Mouse (Mus musculus) kidney, postnatal 10 days (tissue): ENCODE measurements at regions not wholly inside any gene's neighbourhood (a gene's known extent, or its start where the extent isn't known, plus 50 kb on each side); places are given as distances from the start of the nearest gene placed in this dataset.

ENCODE experiments used
- DNase-seq: peaks from one replicate; pipeline ENCODE4 v3.0.0; 2021; ENCODE audit warnings: mixed read lengths

- peak; percentile 65 for DNase-seq
These were observed 318.3 kb upstream of the Gm5148 start for GRCm38 (mm10) chr3:38042614-38043013.

- no peak for DNase-seq
These were observed 311.8 kb upstream of the Gm5148 start for GRCm38 (mm10) chr3:38036131-38036530.

GRCm38 (mm10) chr3:38034138-38034537, 309.8 kb upstream of the Gm5148 start:
- DNase-seq, result no peak

- DNase-seq, result no peak
These were observed 290.5 kb upstream of the Gm5148 start for GRCm38 (mm10) chr3:38014768-38015167.

- no peak for DNase-seq
These were observed 284.9 kb upstream of the Gm5148 start for GRCm38 (mm10) chr3:38009168-38009567.

GRCm38 (mm10) chr3:38008321-38008720, 284.0 kb upstream of the Gm5148 start:
- DNase-seq, result no peak

GRCm38 (mm10) chr3:38007626-38008025, 283.3 kb upstream of the Gm5148 start:
- DNase-seq, result no peak

- no peak for DNase-seq
These were observed 278.0 kb upstream of the Gm5148 start for GRCm38 (mm10) chr3:38002275-38002674.

GRCm38 (mm10) chr3:37999779-38000178, 275.5 kb upstream of the Gm5148 start:
- DNase-seq, result no peak

- DNase-seq, result no peak
These were observed 273.7 kb upstream of the Gm5148 start for GRCm38 (mm10) chr3:37997998-37998397.

GRCm38 (mm10) chr3:37989992-37990391, 265.7 kb upstream of the Gm5148 start:
- no peak for DNase-seq

GRCm38 (mm10) chr3:37987775-37988505, 263.6 kb upstream of the Gm5148 start:
- no peak for DNase-seq

- DNase-seq, result no peak
These were observed 262.9 kb upstream of the Gm5148 start for GRCm38 (mm10) chr3:37987007-37987774.

GRCm38 (mm10) chr3:37984706-37985105, 260.4 kb upstream of the Gm5148 start:
- DNase-seq, result no peak

GRCm38 (mm10) chr3:37981481-37982180, 257.3 kb upstream of the Gm5148 start:
- DNase-seq, result no peak

GRCm38 (mm10) chr3:37979871-37980270, 255.6 kb upstream of the Gm5148 start:
- peak; percentile 46 for DNase-seq

GRCm38 (mm10) chr3:37978481-37978880, 254.2 kb upstream of the Gm5148 start:
- peak; percentile 78 for DNase-seq

GRCm38 (mm10) chr3:37977453-37977852, 253.2 kb upstream of the Gm5148 start:
- no peak for DNase-seq

GRCm38 (mm10) chr3:37976566-37976965, 252.3 kb upstream of the Gm5148 start:
- DNase-seq, result peak; percentile 82

GRCm38 (mm10) chr3:37975194-37975756, 251.0 kb upstream of the Gm5148 start:
- DNase-seq, result peak; percentile 36

- no peak for DNase-seq
These were observed 248.6 kb upstream of the Gm5148 start for GRCm38 (mm10) chr3:37972931-37973330.

- no peak for DNase-seq
These were observed 246.9 kb upstream of the Gm5148 start for GRCm38 (mm10) chr3:37971240-37971639.

- no peak for DNase-seq
These were observed 244.4 kb upstream of the Gm5148 start for GRCm38 (mm10) chr3:37968654-37969053.
